Mouse (Mus musculus): ENCODE results near the gene Dand5. TPM values are rescaled to one million over a fixed set of nuclear protein-coding genes. Genes with fewer than 3 reads are reported as not detected.

The Dand5 gene
- polyA plus RNA-seq, 1 experiment from 2014 or later, result 5.1 TPM

GRCm38 (mm10) chr8:84841514-84841913 lies 18.9 kb upstream of the Dand5 start:
- Histone ChIP-seq H3K4me3 (replicated peaks) (no peak overlapping the region), H3K4me2 (no peak overlapping the region), H3K27me3 (no peaks in the 10 kb centered on the region), H3K27ac (no peak overlapping the region; the same call in 1 of the 2 replicates), H3K36me3 (peaks cover 77% of the 10 kb centered on the region), H3K4me1 (replicated peaks) (peaks cover 48% of the 10 kb centered on the region), H3K9ac (replicated peaks) (no peak overlapping the region), H3K9me3 (no peaks in the 10 kb centered on the region)
- WGBS, result 83% methylated on average over 1 of the region's 1 CpGs
- no peak for ATAC-seq (ENCODE audit: insufficient number of reproducible peaks, insufficient read depth, low FRiP score, low TSS enrichment, low read depth)

- WGBS, result under 1% methylated on average over 54 of the region's 55 CpGs
- H3K4me2 ChIP-seq, result peak within 1 kb of the TSS; percentile 75
- peaks cover 58% of the 10 kb centered on the region for H3K4me1 ChIP-seq (replicated peaks)
- peak within 1 kb of the TSS; percentile 90 for H3K27ac ChIP-seq
- peak; percentile 93 for ATAC-seq (ENCODE audit: insufficient number of reproducible peaks, insufficient read depth, low FRiP score, low TSS enrichment, low read depth)
- peaks cover 85% of the 10 kb centered on the region for H3K36me3 ChIP-seq
- H3K27me3 ChIP-seq, result no peaks in the 10 kb centered on the region
- H3K9me3 ChIP-seq, result no peaks in the 10 kb centered on the region
- H3K4me3 ChIP-seq (replicated peaks), result peak within 1 kb of the TSS; percentile 66
- H3K9ac ChIP-seq (replicated peaks), result peak within 1 kb of the TSS; percentile 85
These were observed 17.8 kb upstream of the Dand5 start, which contains the start of gene Rad23a for GRCm38 (mm10) chr8:84840248-84840999. TSS of gene Rad23a (minus strand) at chr8:84840665.

GRCm38 (mm10) chr8:84839875-84840247 lies 17.2 kb upstream of the Dand5 start:
- H3K36me3 ChIP-seq, result peaks cover 86% of the 10 kb centered on the region
- no peak for ATAC-seq (ENCODE audit: insufficient number of reproducible peaks, insufficient read depth, low FRiP score, low TSS enrichment, low read depth)
- H3K9ac ChIP-seq (replicated peaks), result peak overlapping the region; percentile 85
- H3K9me3 ChIP-seq, result no peaks in the 10 kb centered on the region
- H3K4me1 ChIP-seq (replicated peaks), result peaks cover 53% of the 10 kb centered on the region
- peak overlapping the region; percentile 66 for H3K4me3 ChIP-seq (replicated peaks)
- H3K27me3 ChIP-seq, result no peaks in the 10 kb centered on the region
- 5% methylated on average over 7 of the region's 7 CpGs for WGBS
- peak overlapping the region; percentile 75 for H3K4me2 ChIP-seq
- peak overlapping the region; percentile 90 for H3K27ac ChIP-seq

- Histone ChIP-seq H3K27me3 (no peaks in the 10 kb centered on the region), H3K9me3 (no peaks in the 10 kb centered on the region), H3K4me2 (peak overlapping the region; percentile 75), H3K27ac (0 out of 2 replicates have a peak overlapping the region, but pooled peaks have one; percentile 90), H3K4me3 (replicated peaks) (peak overlapping the region; percentile 66), H3K9ac (replicated peaks) (peak overlapping the region; percentile 85), H3K4me1 (replicated peaks) (peaks cover 49% of the 10 kb centered on the region), H3K36me3 (peaks cover 86% of the 10 kb centered on the region)
- WGBS, result 94% methylated on average over 2 of the region's 2 CpGs
- ATAC-seq (ENCODE audit: insufficient number of reproducible peaks, insufficient read depth, low FRiP score, low TSS enrichment, low read depth), result no peak
These were observed 16.8 kb upstream of the Dand5 start for GRCm38 (mm10) chr8:84839411-84839810.

- no peak overlapping the region; the same call in 1 of the 2 replicates for H3K9ac ChIP-seq (replicated peaks)
- H3K27me3 ChIP-seq, result no peaks in the 10 kb centered on the region
- no peaks in the 10 kb centered on the region for H3K9me3 ChIP-seq
- peaks cover 42% of the 10 kb centered on the region for H3K4me1 ChIP-seq (replicated peaks)
- 0 out of 2 replicates have a peak overlapping the region, but pooled peaks have one; percentile 30 for H3K4me2 ChIP-seq
- 0 out of 2 replicates have a peak overlapping the region, but pooled peaks have one; percentile 10 for H3K4me3 ChIP-seq (replicated peaks)
- H3K27ac ChIP-seq, result peak overlapping the region; percentile 84; the same call in 1 of the 2 replicates
- H3K36me3 ChIP-seq, result peaks cover 84% of the 10 kb centered on the region
- 88% methylated on average over 5 of the region's 5 CpGs for WGBS
- no peak for ATAC-seq (ENCODE audit: insufficient number of reproducible peaks, insufficient read depth, low FRiP score, low TSS enrichment, low read depth)
These were observed 15.9 kb upstream of the Dand5 start for GRCm38 (mm10) chr8:84838513-84838912.

GRCm38 (mm10) chr8:84837912-84838470 lies 15.4 kb upstream of the Dand5 start:
- peaks cover 42% of the 10 kb centered on the region for H3K4me1 ChIP-seq (replicated peaks)
- H3K27ac ChIP-seq, result peak overlapping the region; percentile 84
- WGBS, result 79% methylated on average over 15 of the region's 15 CpGs
- H3K9ac ChIP-seq (replicated peaks), result peak overlapping the region; percentile 44; the same call in 1 of the 2 replicates
- peak overlapping the region; percentile 30 for H3K4me2 ChIP-seq
- H3K36me3 ChIP-seq, result peaks cover 79% of the 10 kb centered on the region
- no peak for ATAC-seq (ENCODE audit: insufficient number of reproducible peaks, insufficient read depth, low FRiP score, low TSS enrichment, low read depth)
- H3K27me3 ChIP-seq, result no peaks in the 10 kb centered on the region
- no peaks in the 10 kb centered on the region for H3K9me3 ChIP-seq
- peak overlapping the region; percentile 11 for H3K4me3 ChIP-seq (replicated peaks)

GRCm38 (mm10) chr8:84837149-84837911 lies 14.7 kb upstream of the Dand5 start:
- H3K4me2 ChIP-seq, result peak overlapping the region; percentile 30

GRCm38 (mm10) chr8:84834866-84835855 lies 12.5 kb upstream of the Dand5 start:
- 80% methylated on average over 10 of the region's 10 CpGs for WGBS
- no peak overlapping the region for H3K27ac ChIP-seq
- H3K4me3 ChIP-seq (replicated peaks), result no peak overlapping the region
- H3K9me3 ChIP-seq, result no peaks in the 10 kb centered on the region
- no peak overlapping the region for H3K9ac ChIP-seq (replicated peaks)
- no peak for ATAC-seq (ENCODE audit: insufficient number of reproducible peaks, insufficient read depth, low FRiP score, low TSS enrichment, low read depth)
- no peaks in the 10 kb centered on the region for H3K27me3 ChIP-seq
- H3K4me1 ChIP-seq (replicated peaks), result peaks cover 42% of the 10 kb centered on the region
- H3K4me2 ChIP-seq, result no peak overlapping the region
- H3K36me3 ChIP-seq, result peaks cover 59% of the 10 kb centered on the region

More at GRCm38 (mm10) chr8:84837149-84837911, 14.7 kb upstream of the Dand5 start:
- peak overlapping the region; percentile 84 for H3K27ac ChIP-seq
- peak; percentile 35 for ATAC-seq (ENCODE audit: insufficient number of reproducible peaks, insufficient read depth, low FRiP score, low TSS enrichment, low read depth)
- peaks cover 72% of the 10 kb centered on the region for H3K36me3 ChIP-seq
- WGBS, result 30% methylated on average over 8 of the region's 8 CpGs
- peak overlapping the region; percentile 11 for H3K4me3 ChIP-seq (replicated peaks)
- H3K9me3 ChIP-seq, result no peaks in the 10 kb centered on the region
- H3K9ac ChIP-seq (replicated peaks), result peak overlapping the region; percentile 44; the same call in 1 of the 2 replicates
- peaks cover 42% of the 10 kb centered on the region for H3K4me1 ChIP-seq (replicated peaks)
- H3K27me3 ChIP-seq, result no peaks in the 10 kb centered on the region

- Histone ChIP-seq H3K4me1 (replicated peaks) (peaks cover 36% of the 10 kb centered on the region), H3K27me3 (no peaks in the 10 kb centered on the region), H3K4me2 (no peak overlapping the region), H3K9ac (replicated peaks) (no peak overlapping the region), H3K9me3 (no peaks in the 10 kb centered on the region), H3K36me3 (peaks cover 56% of the 10 kb centered on the region), H3K4me3 (replicated peaks) (no peak overlapping the region), H3K27ac (no peak overlapping the region)
- ATAC-seq (ENCODE audit: insufficient number of reproducible peaks, insufficient read depth, low FRiP score, low TSS enrichment, low read depth), result no peak
- 89% methylated on average over 19 of the region's 19 CpGs for WGBS
These were observed 11.6 kb upstream of the Dand5 start for GRCm38 (mm10) chr8:84834002-84834865.
